Mouse (Mus musculus): ENCODE data around the gene Best1. TPM values are rescaled to one million over a fixed set of nuclear protein-coding genes. Genes with fewer than 3 reads are reported as not detected.

The Best1 gene
- polyA plus RNA-seq, 1 experiment from 2014 or later: 1.9 TPM

- H3K9ac ChIP-seq (replicated peaks; ENCODE audit: low read length): no peak overlapping the region
- 0 out of 2 replicates have a peak, but pooled peaks have one; percentile 5 for ATAC-seq (replicated peaks; ENCODE audit: insufficient number of reproducible peaks, low FRiP score, low TSS enrichment, low read depth)
- H3K27ac ChIP-seq (replicated peaks; ENCODE audit: low read depth, low read length): no peak overlapping the region
- H3K27me3 ChIP-seq (ENCODE audit: control insufficient read depth, insufficient read depth, low read length): no peaks in the 10 kb centered on the region
- no peak for DNase-seq (ENCODE audit: low spot score)
- no peak overlapping the region for H3K4me3 ChIP-seq (ENCODE audit: low read depth, low read length)
- peaks cover 4% of the 10 kb centered on the region for H3K4me1 ChIP-seq (ENCODE audit: control insufficient read depth, insufficient read depth, low read length)
- no peak overlapping the region; the same call in 1 of the 2 replicates for H3K4me2 ChIP-seq (ENCODE audit: low read depth, low read length)
- no peaks in the 10 kb centered on the region for H3K9me3 ChIP-seq (replicated peaks; ENCODE audit: control insufficient read depth, low read length)
- H3K36me3 ChIP-seq (replicated peaks; ENCODE audit: control insufficient read depth, insufficient read depth, low read depth, low read length): peaks cover 3% of the 10 kb centered on the region
- 90% methylated on average over 5 of the region's 5 CpGs for WGBS
Observed at GRCm38 (mm10) chr19:10034356-10034755, 32.9 kb upstream of the Best1 start.

- Histone ChIP-seq H3K4me3 (ENCODE audit: low read depth, low read length) (no peak overlapping the region), H3K36me3 (replicated peaks; ENCODE audit: control insufficient read depth, insufficient read depth, low read depth, low read length) (peaks cover 3% of the 10 kb centered on the region), H3K9me3 (replicated peaks; ENCODE audit: control insufficient read depth, low read length) (no peaks in the 10 kb centered on the region), H3K4me2 (ENCODE audit: low read depth, low read length) (no peak overlapping the region), H3K27ac (replicated peaks; ENCODE audit: low read depth, low read length) (no peak overlapping the region), H3K4me1 (ENCODE audit: control insufficient read depth, insufficient read depth, low read length) (no peaks in the 10 kb centered on the region), H3K9ac (replicated peaks; ENCODE audit: low read length) (no peak overlapping the region), H3K27me3 (ENCODE audit: control insufficient read depth, insufficient read depth, low read length) (no peaks in the 10 kb centered on the region)
- DNase-seq (ENCODE audit: low spot score) (peak; percentile 82), ATAC-seq (replicated peaks; ENCODE audit: insufficient number of reproducible peaks, low FRiP score, low TSS enrichment, low read depth) (0 out of 2 replicates have a peak, but pooled peaks have one; percentile 11)
- 39% methylated on average over 8 of the region's 8 CpGs for WGBS
Observed at GRCm38 (mm10) chr19:10033211-10033973, 32.0 kb upstream of the Best1 start.

- 86% methylated on average over 2 of the region's 2 CpGs for WGBS
- no peak for ATAC-seq (replicated peaks; ENCODE audit: insufficient number of reproducible peaks, low FRiP score, low TSS enrichment, low read depth)
- no peak overlapping the region for H3K4me3 ChIP-seq (ENCODE audit: low read depth, low read length)
- H3K27ac ChIP-seq (replicated peaks; ENCODE audit: low read depth, low read length): no peak overlapping the region
- no peak overlapping the region for H3K4me2 ChIP-seq (ENCODE audit: low read depth, low read length)
- DNase-seq (ENCODE audit: low spot score): no peak
- H3K4me1 ChIP-seq (ENCODE audit: control insufficient read depth, insufficient read depth, low read length): no peaks in the 10 kb centered on the region
- no peaks in the 10 kb centered on the region for H3K9me3 ChIP-seq (replicated peaks; ENCODE audit: control insufficient read depth, low read length)
- H3K27me3 ChIP-seq (ENCODE audit: control insufficient read depth, insufficient read depth, low read length): no peaks in the 10 kb centered on the region
- no peak overlapping the region for H3K9ac ChIP-seq (replicated peaks; ENCODE audit: low read length)
- peaks cover 3% of the 10 kb centered on the region for H3K36me3 ChIP-seq (replicated peaks; ENCODE audit: control insufficient read depth, insufficient read depth, low read depth, low read length)
Observed at GRCm38 (mm10) chr19:10029746-10030145, 28.3 kb upstream of the Best1 start.

GRCm38 (mm10) chr19:10025169-10025875 is 23.9 kb upstream of the Best1 start:
- H3K27ac ChIP-seq (replicated peaks; ENCODE audit: low read depth, low read length): 0 out of 2 replicates have a peak overlapping the region, but pooled peaks have one; percentile 31
- ATAC-seq (replicated peaks; ENCODE audit: insufficient number of reproducible peaks, low FRiP score, low TSS enrichment, low read depth) (no peak), DNase-seq (ENCODE audit: low spot score) (peak; percentile 62)
- H3K4me1 ChIP-seq (ENCODE audit: control insufficient read depth, insufficient read depth, low read length): no peaks in the 10 kb centered on the region
- H3K4me2 ChIP-seq (ENCODE audit: low read depth, low read length): no peak overlapping the region
- no peaks in the 10 kb centered on the region for H3K9me3 ChIP-seq (replicated peaks; ENCODE audit: control insufficient read depth, low read length)
- 25% methylated on average over 8 of the region's 8 CpGs for WGBS
- H3K27me3 ChIP-seq (ENCODE audit: control insufficient read depth, insufficient read depth, low read length): no peaks in the 10 kb centered on the region
- H3K9ac ChIP-seq (replicated peaks; ENCODE audit: low read length): no peak overlapping the region
- H3K36me3 ChIP-seq (replicated peaks; ENCODE audit: control insufficient read depth, insufficient read depth, low read depth, low read length): peaks cover 2% of the 10 kb centered on the region
- no peak overlapping the region for H3K4me3 ChIP-seq (ENCODE audit: low read depth, low read length)

GRCm38 (mm10) chr19:10023304-10023758 is 21.9 kb upstream of the Best1 start:
- Histone ChIP-seq H3K9ac (replicated peaks; ENCODE audit: low read length) (no peak overlapping the region; the same call in 1 of the 2 replicates), H3K4me2 (ENCODE audit: low read depth, low read length) (no peak overlapping the region), H3K27me3 (ENCODE audit: control insufficient read depth, insufficient read depth, low read length) (no peaks in the 10 kb centered on the region), H3K27ac (replicated peaks; ENCODE audit: low read depth, low read length) (peak overlapping the region; percentile 13; the same call in 1 of the 2 replicates), H3K4me1 (ENCODE audit: control insufficient read depth, insufficient read depth, low read length) (peaks cover 5% of the 10 kb centered on the region; the same call in 1 of the 2 replicates), H3K9me3 (replicated peaks; ENCODE audit: control insufficient read depth, low read length) (no peaks in the 10 kb centered on the region), H3K4me3 (ENCODE audit: low read depth, low read length) (no peak overlapping the region), H3K36me3 (replicated peaks; ENCODE audit: control insufficient read depth, insufficient read depth, low read depth, low read length) (no peaks in the 10 kb centered on the region)
- 63% methylated on average over 9 of the region's 9 CpGs for WGBS
- ATAC-seq (replicated peaks; ENCODE audit: insufficient number of reproducible peaks, low FRiP score, low TSS enrichment, low read depth) (no peak), DNase-seq (ENCODE audit: low spot score) (no peak)

- no peaks in the 10 kb centered on the region for H3K36me3 ChIP-seq (replicated peaks; ENCODE audit: control insufficient read depth, insufficient read depth, low read depth, low read length)
- no peak overlapping the region for H3K4me2 ChIP-seq (ENCODE audit: low read depth, low read length)
- no peaks in the 10 kb centered on the region for H3K27me3 ChIP-seq (ENCODE audit: control insufficient read depth, insufficient read depth, low read length)
- H3K9me3 ChIP-seq (replicated peaks; ENCODE audit: control insufficient read depth, low read length): no peaks in the 10 kb centered on the region
- no peak overlapping the region for H3K27ac ChIP-seq (replicated peaks; ENCODE audit: low read depth, low read length)
- 72% methylated on average over 5 of the region's 5 CpGs for WGBS
- no peak overlapping the region for H3K4me3 ChIP-seq (ENCODE audit: low read depth, low read length)
- ATAC-seq (replicated peaks; ENCODE audit: insufficient number of reproducible peaks, low FRiP score, low TSS enrichment, low read depth) (no peak), DNase-seq (ENCODE audit: low spot score) (peak; percentile 67)
- H3K4me1 ChIP-seq (ENCODE audit: control insufficient read depth, insufficient read depth, low read length): peaks cover 6% of the 10 kb centered on the region; the same call in 1 of the 2 replicates
- no peak overlapping the region; the same call in 1 of the 2 replicates for H3K9ac ChIP-seq (replicated peaks; ENCODE audit: low read length)
Observed at GRCm38 (mm10) chr19:10022414-10023303, 21.2 kb upstream of the Best1 start.

GRCm38 (mm10) chr19:10021981-10022380 is 20.5 kb upstream of the Best1 start:
- ATAC-seq (replicated peaks; ENCODE audit: insufficient number of reproducible peaks, low FRiP score, low TSS enrichment, low read depth): no peak

More at GRCm38 (mm10) chr19:10021981-10022380, 20.5 kb upstream of the Best1 start:
- no peak overlapping the region for H3K27ac ChIP-seq (replicated peaks; ENCODE audit: low read depth, low read length)
- H3K36me3 ChIP-seq (replicated peaks; ENCODE audit: control insufficient read depth, insufficient read depth, low read depth, low read length): no peaks in the 10 kb centered on the region
- H3K4me3 ChIP-seq (ENCODE audit: low read depth, low read length): no peak overlapping the region
- no peak for DNase-seq (ENCODE audit: low spot score)
- H3K27me3 ChIP-seq (ENCODE audit: control insufficient read depth, insufficient read depth, low read length): no peaks in the 10 kb centered on the region
- peaks cover 7% of the 10 kb centered on the region for H3K4me1 ChIP-seq (ENCODE audit: control insufficient read depth, insufficient read depth, low read length)
- no peaks in the 10 kb centered on the region for H3K9me3 ChIP-seq (replicated peaks; ENCODE audit: control insufficient read depth, low read length)
- no peak overlapping the region for H3K9ac ChIP-seq (replicated peaks; ENCODE audit: low read length)
- 78% methylated on average over 2 of the region's 2 CpGs for WGBS
- H3K4me2 ChIP-seq (ENCODE audit: low read depth, low read length): no peak overlapping the region

Measured in embryonic facial prominence, embryonic 11.5 days (tissue).